Mouse (Mus musculus) heart, embryonic 15.5 days (tissue): Measurements from ENCODE around the gene Mrpl37. TPM values are rescaled to one million over a fixed set of nuclear protein-coding genes. Genes with fewer than 3 reads are reported as not detected.

Experiments used
- ATAC-seq: fragments of 200-750 bp; cut with Nextera tagmentation; replicated peaks from 2 replicates; pipeline ENCODE4 v1.8.0; 2017; ENCODE audit warnings: low read depth, moderate TSS enrichment; ENCODE audit not compliant: insufficient number of reproducible peaks, insufficient read depth, low FRiP score
- H3K27ac ChIP-seq: fragments of 300-500 bp; sonication (generic); 2 replicates; pipeline ENCODE4 v1.5.1; 2015; ENCODE audit warnings: mild to moderate bottlenecking, inconsistent platforms
- H3K27me3 ChIP-seq: fragments of 300-500 bp; sonication (generic); 2 replicates; pipeline ENCODE4 v1.6.1; 2015; ENCODE audit warnings: inconsistent platforms
- H3K36me3 ChIP-seq: fragments of 300-500 bp; sonication (generic); 2 replicates; pipeline ENCODE4 v1.6.1; 2015; ENCODE audit warnings: mild to moderate bottlenecking, inconsistent platforms
- H3K4me1 ChIP-seq: fragments of 300-500 bp; sonication (generic); replicated peaks from 2 replicates; pipeline ENCODE4 v1.6.1; 2015; ENCODE audit warnings: inconsistent platforms
- H3K4me2 ChIP-seq: fragments of 300-500 bp; sonication (generic); 2 replicates; pipeline ENCODE4 v1.6.1; 2015; ENCODE audit warnings: inconsistent platforms, mild to moderate bottlenecking, moderate library complexity
- H3K4me3 ChIP-seq: fragments of 300-500 bp; sonication (generic); 2 replicates; pipeline ENCODE4 v1.5.1; 2015; ENCODE audit warnings: mild to moderate bottlenecking, inconsistent platforms
- H3K9ac ChIP-seq: fragments of 300-500 bp; sonication (generic); 2 replicates; pipeline ENCODE4 v1.6.1; 2015; ENCODE audit warnings: mild to moderate bottlenecking, inconsistent platforms
- H3K9me3 ChIP-seq: fragments of 300-500 bp; sonication (generic); replicated peaks from 2 replicates; pipeline ENCODE4 v1.6.1; 2016; ENCODE audit warnings: inconsistent platforms
- WGBS: fragments of 180-500 bp; shearing (Covaris S2); methylation state at CpG from one replicate; pipeline ENCODE4 v1.1.7; 2015; ENCODE audit warnings: mixed read lengths; 5-methylcytosine and 5-hydroxymethylcytosine counted together
- polyA plus RNA-seq: library from polyadenylated mRNA; unstranded; fragments of >200 nt; fragmentation: Nextera tagmentation; extraction: Ambion mirVana; gene quantifications from 2 replicates; pipeline ENCODE4 v1.2.1, GENCODE M21; 2015

The Mrpl37 gene
- polyA plus RNA-seq, 1 experiment from 2014 or later, result 79.5 TPM

GRCm38 (mm10) chr4:107064394-107065098, 2.1 kb downstream of the Mrpl37 start:
- 71% methylated on average over 5 of the region's 5 CpGs for WGBS
- H3K4me2 ChIP-seq, result no peak overlapping the region
- H3K4me1 ChIP-seq, result peaks cover 14% of the 10 kb centered on the region
- H3K9ac ChIP-seq, result no peak overlapping the region
- H3K27ac ChIP-seq, result no peak overlapping the region
- H3K36me3 ChIP-seq, result peaks cover 41% of the 10 kb centered on the region
- no peaks in the 10 kb centered on the region for H3K27me3 ChIP-seq
- no peak for ATAC-seq
- no peak overlapping the region for H3K4me3 ChIP-seq
- H3K9me3 ChIP-seq, result no peaks in the 10 kb centered on the region

- Histone ChIP-seq H3K36me3 (peaks cover 53% of the 10 kb centered on the region), H3K27me3 (no peaks in the 10 kb centered on the region), H3K9me3 (no peaks in the 10 kb centered on the region), H3K9ac (no peak overlapping the region), H3K4me1 (peaks cover 14% of the 10 kb centered on the region), H3K4me3 (no peak overlapping the region), H3K27ac (no peak overlapping the region), H3K4me2 (no peak overlapping the region)
- ATAC-seq, result no peak
- WGBS, result 75% methylated on average over 3 of the region's 3 CpGs
Observed at GRCm38 (mm10) chr4:107063214-107063613, 3.5 kb downstream of the Mrpl37 start.

GRCm38 (mm10) chr4:107061560-107061959, 5.1 kb downstream of the Mrpl37 start:
- ATAC-seq, result no peak
- Histone ChIP-seq H3K4me2 (no peak overlapping the region), H3K27me3 (no peaks in the 10 kb centered on the region), H3K36me3 (peaks cover 64% of the 10 kb centered on the region), H3K27ac (no peak overlapping the region), H3K9me3 (no peaks in the 10 kb centered on the region), H3K4me1 (peaks cover 8% of the 10 kb centered on the region), H3K4me3 (no peak overlapping the region), H3K9ac (no peak overlapping the region)
- WGBS, result 88% methylated on average over 4 of the region's 4 CpGs

GRCm38 (mm10) chr4:107058781-107059180, 7.9 kb downstream of the Mrpl37 start:
- H3K27ac ChIP-seq, result no peak overlapping the region
- H3K4me1 ChIP-seq, result no peaks in the 10 kb centered on the region
- peaks cover 69% of the 10 kb centered on the region for H3K36me3 ChIP-seq
- no peak overlapping the region for H3K4me2 ChIP-seq
- no peaks in the 10 kb centered on the region for H3K9me3 ChIP-seq
- H3K4me3 ChIP-seq, result no peak overlapping the region
- H3K9ac ChIP-seq, result no peak overlapping the region
- no peak for ATAC-seq
- 82% methylated on average over 6 of the region's 6 CpGs for WGBS
- no peaks in the 10 kb centered on the region for H3K27me3 ChIP-seq

- H3K27me3 ChIP-seq, result no peaks in the 10 kb centered on the region
- peaks cover 67% of the 10 kb centered on the region for H3K36me3 ChIP-seq
- ATAC-seq, result no peak
- no peaks in the 10 kb centered on the region for H3K4me1 ChIP-seq
- H3K9me3 ChIP-seq, result no peaks in the 10 kb centered on the region
- no peak overlapping the region for H3K27ac ChIP-seq
- WGBS, result 85% methylated on average over 5 of the region's 5 CpGs
- no peak overlapping the region for H3K4me3 ChIP-seq
- no peak overlapping the region for H3K9ac ChIP-seq
- H3K4me2 ChIP-seq, result no peak overlapping the region
Observed at GRCm38 (mm10) chr4:107058346-107058745, 8.3 kb downstream of the Mrpl37 start.

GRCm38 (mm10) chr4:107056088-107056487, 10.6 kb downstream of the Mrpl37 start:
- Histone ChIP-seq H3K9ac (no peak overlapping the region), H3K4me2 (no peak overlapping the region), H3K27me3 (no peaks in the 10 kb centered on the region), H3K4me1 (no peaks in the 10 kb centered on the region), H3K36me3 (peaks cover 48% of the 10 kb centered on the region), H3K27ac (no peak overlapping the region), H3K4me3 (no peak overlapping the region), H3K9me3 (no peaks in the 10 kb centered on the region)
- WGBS, result 61% methylated on average over 3 of the region's 3 CpGs
- no peak for ATAC-seq

GRCm38 (mm10) chr4:107052962-107053553, 13.6 kb downstream of the Mrpl37 start:
- H3K9ac ChIP-seq, result no peak overlapping the region
- 47% methylated on average over 5 of the region's 5 CpGs for WGBS
- no peaks in the 10 kb centered on the region for H3K9me3 ChIP-seq
- no peak overlapping the region for H3K27ac ChIP-seq
- no peak overlapping the region for H3K4me3 ChIP-seq
- H3K36me3 ChIP-seq, result peaks cover 29% of the 10 kb centered on the region; the same call in 1 of the 2 replicates
- no peak overlapping the region for H3K4me2 ChIP-seq
- no peak for ATAC-seq
- H3K4me1 ChIP-seq, result no peaks in the 10 kb centered on the region
- H3K27me3 ChIP-seq, result no peaks in the 10 kb centered on the region

DNA sequence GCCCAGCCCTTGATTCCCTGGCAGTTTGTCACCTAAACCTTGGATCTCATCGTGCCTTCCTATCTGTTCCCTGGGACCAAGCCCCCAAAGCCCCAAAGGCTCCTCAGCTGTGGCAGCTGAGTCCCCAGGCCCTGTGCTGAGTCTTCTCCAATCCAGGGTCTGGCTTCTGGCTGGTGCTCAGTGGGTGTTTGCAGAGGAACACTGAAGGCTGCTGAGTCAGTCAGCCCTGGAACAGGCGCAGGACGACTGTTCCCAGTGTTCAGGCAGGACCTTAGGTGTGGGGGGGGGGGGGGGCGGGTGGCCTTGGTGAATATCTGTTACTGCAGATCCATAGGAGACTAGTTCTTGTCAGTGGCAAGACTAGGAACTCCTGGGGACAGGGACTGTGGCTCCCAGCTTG, 14.8 kb downstream of the Mrpl37 start:
- no peaks in the 10 kb centered on the region for H3K9me3 ChIP-seq
- WGBS, result 52% methylated on average over 4 of the region's 4 CpGs
- peaks cover 32% of the 10 kb centered on the region for H3K36me3 ChIP-seq

GRCm38 (mm10) chr4:107048568-107049162, 18.0 kb downstream of the Mrpl37 start:
- ATAC-seq, result no peak

More for the DNA sequence above, 14.8 kb downstream of the Mrpl37 start:
- Histone ChIP-seq H3K27me3 (no peaks in the 10 kb centered on the region), H3K4me1 (no peaks in the 10 kb centered on the region), H3K27ac (no peak overlapping the region), H3K4me2 (no peak overlapping the region), H3K9ac (no peak overlapping the region), H3K4me3 (no peak overlapping the region)
- ATAC-seq, result no peak

DNA sequence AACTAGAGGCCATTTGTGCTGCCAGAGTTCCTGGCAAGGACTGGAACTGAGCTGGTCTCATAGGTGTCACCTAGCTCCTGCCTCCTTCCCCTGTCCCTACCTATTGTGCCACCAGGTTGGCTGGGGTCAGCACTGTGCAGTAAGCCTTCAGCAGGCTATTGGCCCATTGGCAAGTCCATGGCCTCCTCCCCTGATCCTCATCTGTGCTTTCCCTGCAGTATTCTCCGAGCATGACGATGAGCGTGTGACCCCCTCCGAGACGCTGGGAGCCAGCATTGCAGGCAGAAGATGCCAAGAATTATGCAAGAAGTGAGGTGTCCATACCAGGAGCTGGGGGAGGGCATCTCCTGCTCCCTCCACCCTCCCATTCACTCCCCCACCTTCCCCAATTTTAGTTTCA, 18.9 kb downstream of the Mrpl37 start:
- ATAC-seq, result no peak
- H3K4me1 ChIP-seq, result no peaks in the 10 kb centered on the region
- H3K9me3 ChIP-seq, result no peaks in the 10 kb centered on the region
- H3K27ac ChIP-seq, result no peak overlapping the region
- no peak overlapping the region for H3K9ac ChIP-seq
- H3K27me3 ChIP-seq, result no peaks in the 10 kb centered on the region
- H3K4me3 ChIP-seq, result no peak overlapping the region
- WGBS, result 82% methylated on average over 5 of the region's 5 CpGs
- H3K4me2 ChIP-seq, result no peak overlapping the region
- peaks cover 41% of the 10 kb centered on the region for H3K36me3 ChIP-seq

More at GRCm38 (mm10) chr4:107048568-107049162, 18.0 kb downstream of the Mrpl37 start:
- H3K4me2 ChIP-seq, result no peak overlapping the region
- no peaks in the 10 kb centered on the region for H3K27me3 ChIP-seq
- H3K9ac ChIP-seq, result no peak overlapping the region
- no peaks in the 10 kb centered on the region for H3K9me3 ChIP-seq
- no peak overlapping the region for H3K4me3 ChIP-seq
- no peak overlapping the region for H3K27ac ChIP-seq
- WGBS, result 90% methylated on average over 11 of the region's 11 CpGs
- H3K36me3 ChIP-seq, result peaks cover 35% of the 10 kb centered on the region
- H3K4me1 ChIP-seq, result no peaks in the 10 kb centered on the region

DNA sequence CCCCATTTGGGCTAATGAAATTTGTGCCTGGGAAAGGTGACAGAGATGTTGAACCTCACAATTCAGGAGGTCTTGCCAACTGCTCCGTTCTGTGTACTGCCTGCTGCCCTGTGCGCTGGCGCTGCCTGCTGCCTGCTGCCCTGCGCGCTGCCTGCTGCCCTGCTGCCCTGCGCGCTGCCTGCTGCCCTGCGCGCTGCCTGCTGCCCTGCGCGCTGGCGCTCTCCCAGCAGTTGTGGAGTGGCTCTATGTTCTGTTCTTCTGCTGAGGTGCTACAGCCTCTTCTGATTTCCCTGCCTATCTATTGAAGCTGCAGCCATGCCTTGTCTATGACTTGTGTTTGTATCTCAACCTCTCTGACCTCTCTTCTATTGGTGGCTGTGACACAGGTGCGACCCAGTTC, 21.5 kb downstream of the Mrpl37 start:
- ATAC-seq, result no peak
- 96% methylated on average over 13 of the region's 13 CpGs for WGBS
- no peak overlapping the region for H3K4me3 ChIP-seq
- peaks cover 61% of the 10 kb centered on the region for H3K36me3 ChIP-seq
- no peak overlapping the region for H3K27ac ChIP-seq
- no peak overlapping the region for H3K4me2 ChIP-seq
- H3K4me1 ChIP-seq, result no peaks in the 10 kb centered on the region
- H3K9me3 ChIP-seq, result no peaks in the 10 kb centered on the region
- H3K27me3 ChIP-seq, result no peaks in the 10 kb centered on the region
- no peak overlapping the region for H3K9ac ChIP-seq
